Mouse (Mus musculus): ENCODE results near the gene Sept12. TPM values are rescaled to one million over a fixed set of nuclear protein-coding genes. Genes with fewer than 3 reads are reported as not detected.

The Sept12 gene
- polyA plus RNA-seq, 2 experiments, result 0.05 TPM; not detected in 1

- Histone ChIP-seq H3K9ac (ENCODE audit: low read depth, low read length, severe bottlenecking) (no peak overlapping the region), H3K4me2 (replicated peaks; ENCODE audit: low read depth, low read length, severe bottlenecking) (no peak overlapping the region), H3K36me3 (ENCODE audit: control insufficient read depth, insufficient read depth, low read length) (no peaks in the 10 kb centered on the region; the same call in 1 of the 2 replicates), H3K27ac (replicated peaks; ENCODE audit: low read depth, low read length) (no peak overlapping the region), H3K4me1 (ENCODE audit: control insufficient read depth, insufficient read depth, low read length) (peaks cover 9% of the 10 kb centered on the region), H3K4me3 (replicated peaks; ENCODE audit: low read length) (no peak overlapping the region), H3K27me3 (ENCODE audit: control insufficient read depth, insufficient read depth, low read length) (no peaks in the 10 kb centered on the region), H3K9me3 (ENCODE audit: control insufficient read depth, low read length) (no peaks in the 10 kb centered on the region)
- ATAC-seq (ENCODE audit: low FRiP score, low read depth) (no peak), DNase-seq (ENCODE audit: low spot score) (no peak)
- WGBS, result 86% methylated on average over 8 of the region's 8 CpGs
- no peak for TF ChIP-seq POLR2A (IDR thresholded peaks at IDR 0.05; ENCODE audit: borderline replicate concordance, extremely low read depth, insufficient read depth, insufficient read length)
Observed at GRCm38 (mm10) chr16:4965392-4966129, 32.1 kb downstream of the Sept12 start.

- Histone ChIP-seq H3K4me3 (replicated peaks; ENCODE audit: low read length) (peak overlapping the region; percentile 89), H3K27ac (replicated peaks; ENCODE audit: low read depth, low read length) (peak overlapping the region; percentile 41), H3K9me3 (ENCODE audit: control insufficient read depth, low read length) (no peaks in the 10 kb centered on the region), H3K4me2 (replicated peaks; ENCODE audit: low read depth, low read length, severe bottlenecking) (peak overlapping the region; percentile 64), H3K9ac (ENCODE audit: low read depth, low read length, severe bottlenecking) (peak overlapping the region; percentile 76), H3K27me3 (ENCODE audit: control insufficient read depth, insufficient read depth, low read length) (no peaks in the 10 kb centered on the region), H3K36me3 (ENCODE audit: control insufficient read depth, insufficient read depth, low read length) (no peaks in the 10 kb centered on the region; the same call in 1 of the 2 replicates), H3K4me1 (ENCODE audit: control insufficient read depth, insufficient read depth, low read length) (peaks cover 9% of the 10 kb centered on the region)
- WGBS, result 26% methylated on average over 13 of the region's 13 CpGs
- ATAC-seq (ENCODE audit: low FRiP score, low read depth) (0 out of 2 replicates have a peak, but pooled peaks have one; percentile 0), DNase-seq (ENCODE audit: low spot score) (peak; percentile 9)
- no peak for TF ChIP-seq POLR2A (IDR thresholded peaks at IDR 0.05; ENCODE audit: borderline replicate concordance, extremely low read depth, insufficient read depth, insufficient read length)
Observed at GRCm38 (mm10) chr16:4964731-4965391, 32.8 kb downstream of the Sept12 start.

GRCm38 (mm10) chr16:4963797-4964709, 33.6 kb downstream of the Sept12 start, which contains the start of gene Anks3:
Anks3 (minus strand) TSS chr16:4964205.
- H3K4me2 ChIP-seq (replicated peaks; ENCODE audit: low read depth, low read length, severe bottlenecking), result peak within 1 kb of the TSS; percentile 64
- no peaks in the 10 kb centered on the region; the same call in 1 of the 2 replicates for H3K36me3 ChIP-seq (ENCODE audit: control insufficient read depth, insufficient read depth, low read length)
- peaks cover 9% of the 10 kb centered on the region for H3K4me1 ChIP-seq (ENCODE audit: control insufficient read depth, insufficient read depth, low read length)
- ATAC-seq (ENCODE audit: low FRiP score, low read depth) (peak; percentile 97), DNase-seq (ENCODE audit: low spot score) (peak; percentile 94)
- no peaks in the 10 kb centered on the region for H3K27me3 ChIP-seq (ENCODE audit: control insufficient read depth, insufficient read depth, low read length)
- WGBS, result under 1% methylated on average over 69 of the region's 76 CpGs
- peak; percentile 70; the same call in 1 of the 2 replicates for TF ChIP-seq POLR2A (IDR thresholded peaks at IDR 0.05; ENCODE audit: borderline replicate concordance, extremely low read depth, insufficient read depth, insufficient read length)
- peak within 1 kb of the TSS; percentile 89 for H3K4me3 ChIP-seq (replicated peaks; ENCODE audit: low read length)
- H3K9ac ChIP-seq (ENCODE audit: low read depth, low read length, severe bottlenecking), result peak within 1 kb of the TSS; percentile 76
- H3K27ac ChIP-seq (replicated peaks; ENCODE audit: low read depth, low read length), result peak within 1 kb of the TSS; percentile 41
- no peaks in the 10 kb centered on the region for H3K9me3 ChIP-seq (ENCODE audit: control insufficient read depth, low read length)

- Histone ChIP-seq H3K4me3 (replicated peaks; ENCODE audit: low read length) (peak overlapping the region; percentile 89), H3K9me3 (ENCODE audit: control insufficient read depth, low read length) (no peaks in the 10 kb centered on the region), H3K27ac (replicated peaks; ENCODE audit: low read depth, low read length) (no peak overlapping the region), H3K27me3 (ENCODE audit: control insufficient read depth, insufficient read depth, low read length) (no peaks in the 10 kb centered on the region), H3K9ac (ENCODE audit: low read depth, low read length, severe bottlenecking) (peak overlapping the region; percentile 76), H3K4me1 (ENCODE audit: control insufficient read depth, insufficient read depth, low read length) (peaks cover 9% of the 10 kb centered on the region), H3K4me2 (replicated peaks; ENCODE audit: low read depth, low read length, severe bottlenecking) (peak overlapping the region; percentile 64), H3K36me3 (ENCODE audit: control insufficient read depth, insufficient read depth, low read length) (no peaks in the 10 kb centered on the region; the same call in 1 of the 2 replicates)
- WGBS, result 44% methylated on average over 9 of the region's 9 CpGs
- no peak for TF ChIP-seq POLR2A (IDR thresholded peaks at IDR 0.05; ENCODE audit: borderline replicate concordance, extremely low read depth, insufficient read depth, insufficient read length)
- ATAC-seq (ENCODE audit: low FRiP score, low read depth) (no peak), DNase-seq (ENCODE audit: low spot score) (no peak)
Observed at GRCm38 (mm10) chr16:4963346-4963745, 34.3 kb downstream of the Sept12 start.

Data from limb, embryonic 14.5 days (tissue).